Mouse (Mus musculus) c-Kit-negative CD71-positive TER-119-positive erythroid progenitor cells, embryonic 14.5 days (primary cell): ENCODE data around the gene Pdha1.
A peak's percentile ranks its signal among the peaks of the same experiment; 100 is the strongest.

Source experiments
- DNase-seq: peaks from one replicate; pipeline ENCODE4 v3.0.0-alpha.2; 2013; ENCODE audit warnings: low read depth, low spot score

The Pdha1 gene

DNA sequence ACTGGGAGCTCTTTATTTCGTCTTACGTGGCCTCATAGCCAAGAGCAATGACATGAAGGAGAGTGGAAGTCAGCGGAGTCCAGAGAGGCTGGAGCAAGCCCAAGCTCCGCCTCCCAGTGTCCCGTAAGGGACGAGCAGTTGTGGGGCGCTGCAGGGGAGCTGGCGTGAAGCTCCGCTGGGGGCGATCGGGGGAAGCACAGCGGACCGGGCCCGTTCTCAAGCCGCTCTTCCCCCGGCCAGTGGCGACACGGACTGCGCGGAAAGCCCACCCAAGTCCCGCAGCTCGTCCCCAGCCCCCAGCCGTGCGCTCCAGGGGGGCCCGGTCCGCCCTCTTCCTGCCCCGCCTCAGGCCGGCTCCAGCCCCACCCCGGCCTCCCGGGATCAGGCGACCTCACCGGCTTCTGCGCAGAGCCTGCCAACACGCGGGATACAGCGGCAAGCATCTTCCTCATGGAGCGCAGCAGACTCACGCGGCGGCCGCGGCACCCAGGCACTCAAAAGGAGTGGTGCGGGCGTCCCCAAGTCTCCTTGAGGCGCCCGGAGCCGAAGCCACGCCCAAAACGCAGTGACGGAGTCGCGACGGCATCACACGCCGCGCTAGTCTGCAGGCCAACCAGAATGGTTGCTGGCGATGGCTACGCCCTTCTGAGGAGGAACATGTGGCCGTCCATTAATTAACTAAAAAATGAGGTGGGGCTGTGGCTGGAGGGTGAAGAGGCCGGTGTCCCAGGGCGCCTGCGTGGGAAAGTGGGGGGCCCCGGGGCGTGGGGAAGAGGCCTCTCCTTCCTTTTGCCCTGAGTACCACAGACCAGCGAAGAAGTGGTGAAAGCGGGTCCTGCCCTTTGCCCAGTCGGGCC is at the start of gene Pdha1:
Pdha1 (minus strand) TSS at position 553 of the 857 bp plus-strand sequence.
- peak; percentile 69 for DNase-seq

DNA sequence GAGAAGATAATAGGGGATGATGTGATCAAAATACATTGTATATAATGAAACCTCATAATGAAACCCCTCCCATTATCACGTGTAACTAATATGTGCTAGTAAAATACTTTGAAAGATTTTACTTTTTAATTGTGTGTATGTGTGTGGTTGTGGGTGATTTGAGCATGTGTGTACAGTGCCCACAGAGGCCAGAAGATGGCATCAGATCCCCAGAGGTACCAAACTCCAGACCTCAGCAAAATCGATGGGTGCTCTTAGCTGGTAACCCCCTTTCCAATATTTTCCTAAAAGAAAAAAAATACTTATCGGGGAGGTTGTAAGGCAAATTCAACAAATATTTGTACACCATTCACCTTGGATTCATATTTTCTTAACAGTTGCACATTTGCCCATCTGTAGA is 40.8 kb upstream of the Pdha1 start:
- DNase-seq = no peak

DNA sequence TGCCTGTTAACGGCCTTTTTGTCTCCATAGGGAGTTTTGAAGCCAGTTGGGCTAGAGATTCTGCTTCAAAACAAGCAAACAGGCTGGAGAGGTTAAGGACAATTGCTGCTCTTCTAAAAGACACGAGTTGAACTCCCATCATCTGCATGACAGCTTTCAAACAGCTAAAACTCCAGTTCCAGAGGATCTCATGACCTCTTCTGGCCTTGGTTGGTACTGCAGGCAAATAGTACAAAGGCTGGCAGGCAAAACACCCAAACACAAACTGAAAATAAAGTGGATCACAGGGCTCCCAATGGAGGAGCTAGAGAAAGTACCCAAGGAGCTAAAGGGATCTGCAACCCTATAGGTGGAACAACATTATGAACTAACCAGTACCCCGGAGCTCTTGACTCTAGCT is 31.9 kb upstream of the Pdha1 start:
- DNase-seq = peak; percentile 9

DNA sequence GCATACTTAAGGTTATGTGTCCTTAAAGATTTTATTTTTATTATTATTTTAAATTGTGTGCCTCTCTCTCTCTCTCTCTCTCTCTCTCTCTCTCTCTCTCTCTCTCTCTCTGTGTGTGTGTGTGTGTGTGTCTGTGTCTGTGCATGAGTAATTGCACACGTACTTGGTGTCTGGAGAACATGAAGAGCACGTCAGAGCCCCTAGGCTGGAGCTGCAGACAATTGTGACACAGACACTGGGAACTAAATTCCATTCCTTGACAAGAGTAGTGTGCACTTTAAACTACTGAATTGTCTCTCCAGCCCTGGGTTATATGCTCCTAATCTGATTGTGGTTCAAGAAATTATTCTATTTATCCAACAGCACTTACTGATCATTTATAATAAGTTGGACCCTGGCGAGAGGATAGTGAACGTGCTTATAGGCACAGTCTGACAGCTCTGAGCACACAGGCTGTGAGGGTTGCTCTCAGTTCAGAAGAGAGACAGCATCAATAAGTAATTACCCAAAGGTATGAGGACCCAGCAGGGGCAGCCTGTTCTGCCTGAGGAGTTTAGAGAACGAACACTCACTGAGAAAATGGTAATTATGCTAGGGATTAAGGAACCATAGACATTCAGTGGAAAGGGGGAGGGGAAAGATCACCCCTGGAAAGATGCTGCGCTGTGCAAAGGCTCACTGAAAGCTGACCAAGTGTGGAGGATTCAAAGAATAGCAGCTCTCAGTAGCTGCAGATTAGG is 28.2 kb upstream of the Pdha1 start:
- no peak for DNase-seq

DNA sequence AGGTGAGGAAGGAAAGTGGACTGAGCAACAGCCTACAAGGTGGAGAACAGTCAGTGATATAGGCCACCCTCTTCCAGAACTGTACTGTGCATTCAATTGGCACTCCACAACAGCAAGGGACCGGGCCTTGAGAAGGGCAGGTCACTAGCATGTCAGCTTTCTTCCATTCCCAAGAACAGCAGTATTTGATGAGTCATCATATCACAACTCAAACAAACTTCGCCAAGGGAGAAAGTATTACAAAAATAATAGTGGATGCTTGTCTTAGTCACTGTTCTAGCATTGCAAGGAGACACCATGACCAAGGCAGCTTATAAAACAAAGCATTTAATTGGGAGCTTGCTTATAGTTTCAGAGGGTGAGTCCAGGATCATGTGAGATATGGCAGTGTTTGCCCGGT is 26.0 kb upstream of the Pdha1 start:
- no peak for DNase-seq

DNA sequence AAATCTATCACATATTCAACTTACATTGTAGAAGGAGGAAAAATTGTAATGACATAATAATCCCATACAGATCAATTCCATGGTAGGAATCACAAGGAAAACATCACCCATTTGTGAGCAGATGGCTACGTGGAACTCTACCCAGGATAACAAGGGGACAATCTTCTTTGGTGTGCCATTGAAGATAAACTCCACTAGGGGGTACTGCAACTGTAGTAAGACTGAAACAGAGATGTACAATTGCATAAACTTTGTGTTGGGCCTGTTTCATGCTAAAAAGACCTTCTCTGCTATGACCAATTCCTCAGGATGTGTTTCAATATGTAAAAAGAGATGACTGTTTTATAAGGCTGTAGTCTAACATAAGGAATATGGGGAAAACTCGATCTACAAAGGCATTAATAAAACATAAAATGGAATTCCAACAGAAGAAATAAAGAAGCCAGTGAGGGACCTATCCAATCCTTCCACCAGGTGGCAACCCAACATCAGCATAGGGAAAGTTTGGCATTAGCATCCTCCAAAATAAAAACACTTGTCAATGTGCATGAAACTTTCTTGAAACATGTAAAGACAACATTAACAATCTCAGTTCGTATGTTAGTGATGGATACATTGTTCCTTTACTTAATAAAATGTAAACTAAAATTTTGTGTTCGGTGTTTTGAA is 15.1 kb upstream of the Pdha1 start:
- DNase-seq = no peak

DNA sequence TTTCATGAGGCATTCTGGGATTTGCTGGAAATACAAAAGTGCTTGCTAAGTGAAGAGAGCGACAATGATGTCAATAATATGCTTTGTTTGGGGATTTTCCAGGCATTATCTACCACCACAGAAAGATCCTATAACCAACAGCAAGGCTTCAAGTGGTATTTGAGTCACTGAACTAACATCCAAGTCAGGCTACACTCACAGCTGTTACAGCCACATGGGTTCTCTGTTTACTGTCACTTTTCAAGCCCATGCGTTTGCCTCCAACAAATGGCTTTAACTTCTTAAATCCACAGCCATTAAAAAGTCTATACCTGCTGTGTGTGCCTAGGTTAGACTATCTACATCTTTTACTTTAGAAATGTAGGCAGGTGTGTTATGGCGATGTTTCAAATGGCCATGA is 10.6 kb upstream of the Pdha1 start:
- DNase-seq = no peak

DNA sequence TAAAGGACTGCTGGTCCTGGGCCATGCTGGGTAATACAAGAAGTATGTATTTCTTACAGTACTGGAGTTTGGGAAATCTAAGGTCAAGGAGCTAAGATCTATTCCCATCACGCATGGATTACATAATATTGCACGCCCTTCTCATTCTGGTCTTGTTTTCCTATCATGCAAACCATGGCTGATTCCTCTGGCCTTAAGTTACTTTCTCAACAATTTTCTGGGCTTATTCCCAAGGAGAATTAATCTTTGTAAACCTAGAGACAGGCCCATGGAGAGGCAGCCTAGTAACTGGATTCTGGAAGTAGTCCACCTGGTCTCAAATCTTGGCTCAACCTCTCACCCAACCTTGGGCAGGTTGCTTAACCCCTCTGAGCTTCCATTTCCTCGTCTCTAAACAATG is 9.2 kb upstream of the Pdha1 start:
- DNase-seq = no peak

DNA sequence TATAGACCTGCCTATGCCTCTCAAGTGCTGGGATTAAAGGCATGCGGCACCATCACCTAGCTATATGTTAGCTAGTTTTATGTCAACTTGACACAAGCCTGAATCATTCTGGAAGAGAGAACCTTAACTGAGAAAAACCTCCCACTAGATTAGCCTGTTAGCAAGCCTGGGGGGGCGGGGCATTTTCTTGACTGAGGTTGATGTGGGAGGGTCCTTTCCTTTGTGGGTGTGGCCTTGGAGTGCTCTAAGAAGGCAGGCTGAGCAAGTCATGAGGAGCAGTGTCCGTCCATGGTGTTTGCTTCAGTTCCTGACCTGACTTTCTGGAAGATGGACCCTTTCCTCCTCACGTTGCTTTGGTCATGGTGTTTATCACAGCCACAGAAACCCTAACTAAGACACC is 8.6 kb upstream of the Pdha1 start:
- no peak for DNase-seq

DNA sequence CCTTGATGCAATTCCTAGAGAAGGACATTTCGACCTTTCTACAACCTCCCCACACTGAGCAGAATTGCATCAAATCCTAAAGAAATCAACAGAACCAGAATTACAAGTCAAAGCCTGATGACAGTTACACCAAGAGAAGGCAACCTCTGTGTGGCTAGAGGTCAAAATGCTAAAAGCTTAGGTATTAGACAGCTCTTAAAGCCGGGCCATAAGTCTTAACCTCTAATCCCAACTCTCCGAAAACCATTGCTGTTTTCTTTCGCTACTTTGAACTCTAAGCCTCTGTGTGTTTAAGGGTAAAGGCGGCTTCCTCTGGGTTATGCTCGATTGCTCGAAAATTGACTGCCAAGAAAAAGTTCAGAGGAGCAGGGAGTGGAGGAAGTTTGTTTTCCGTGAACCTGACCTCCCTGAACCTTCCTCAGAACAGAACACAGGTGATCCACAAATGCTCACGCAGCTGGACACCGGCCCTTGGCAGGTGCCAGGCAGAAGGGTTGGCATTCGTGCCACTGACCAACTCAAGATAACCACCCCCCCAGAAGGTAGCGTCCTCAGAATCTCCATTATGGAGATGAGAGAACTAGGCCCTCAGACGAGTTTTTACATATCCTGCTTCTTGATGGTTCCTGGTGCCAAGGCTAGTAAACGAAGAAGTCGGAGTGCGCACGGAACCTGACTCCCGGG is 894 bp downstream of the Pdha1 start:
- DNase-seq = no peak

DNA sequence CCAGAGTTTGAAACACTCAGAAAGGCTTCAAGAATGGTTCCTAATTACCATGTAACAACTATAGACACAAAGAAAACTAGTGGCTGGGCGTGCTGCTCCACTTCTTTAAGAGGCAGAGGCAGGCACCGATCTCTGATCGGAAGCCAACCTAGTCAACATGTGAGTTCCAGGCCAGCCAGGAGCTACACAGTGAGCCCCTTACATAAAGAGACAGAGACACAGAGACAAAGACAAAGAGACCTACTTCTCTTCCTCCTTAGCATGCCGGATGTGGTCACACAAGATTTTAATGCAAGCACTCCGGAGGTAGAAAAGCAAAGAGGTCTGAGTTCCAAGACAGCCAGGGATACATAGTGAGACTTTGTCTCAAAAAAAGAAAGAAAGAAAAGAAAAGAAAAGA is 2.1 kb downstream of the Pdha1 start:
- DNase-seq = no peak

DNA sequence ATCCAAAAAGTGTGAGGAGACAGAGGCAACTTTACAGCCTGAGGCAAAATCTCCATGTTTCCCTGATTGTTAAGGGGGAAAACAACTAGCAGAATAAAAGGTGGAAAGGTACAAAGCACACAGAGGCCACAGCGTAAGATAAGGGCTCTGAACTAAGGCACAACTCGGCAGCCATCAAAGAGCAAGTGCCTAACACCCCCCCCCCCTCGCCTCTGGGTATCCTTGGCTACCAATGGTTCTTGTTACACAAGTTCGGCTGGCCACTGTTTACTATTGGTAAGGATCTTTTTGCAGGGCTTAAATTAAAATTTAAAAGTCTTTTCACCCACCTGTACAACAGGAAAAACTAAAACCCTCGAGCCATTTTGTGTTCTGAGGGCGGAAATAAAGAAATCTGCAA is 2.5 kb downstream of the Pdha1 start:
- no peak for DNase-seq

DNA sequence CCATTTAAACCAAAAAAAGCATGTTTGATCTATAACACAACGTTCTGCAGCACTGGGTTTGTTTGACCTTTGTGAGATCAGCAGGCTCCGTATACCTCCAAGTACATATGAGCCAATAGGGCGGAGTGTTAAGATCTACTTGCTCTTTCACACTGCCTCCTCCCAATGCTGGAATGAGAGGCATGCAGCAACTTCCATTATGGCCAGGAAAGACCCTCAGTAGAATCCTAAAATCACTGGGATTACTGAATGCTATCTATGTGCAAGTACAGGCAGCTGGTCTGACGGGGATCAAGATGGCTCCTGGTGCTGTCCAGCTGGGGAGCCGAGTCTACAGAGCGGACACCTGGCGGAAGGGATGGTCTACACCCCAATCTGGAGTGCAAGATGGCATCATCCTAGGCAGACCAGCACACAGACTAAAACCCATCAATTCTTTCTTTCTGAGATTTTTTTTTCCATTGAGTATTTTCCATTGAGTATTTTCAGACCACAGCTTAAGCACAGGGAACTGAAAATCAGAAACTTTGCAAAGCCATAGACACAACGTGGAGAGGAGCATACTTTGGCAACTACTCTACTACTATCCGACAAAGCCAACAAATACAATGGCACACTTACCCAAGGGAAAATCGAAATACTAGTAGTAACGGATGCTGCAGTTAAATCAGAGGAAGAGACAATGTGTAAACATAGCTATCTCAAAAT is 3.9 kb downstream of the Pdha1 start:
- no peak for DNase-seq

DNA sequence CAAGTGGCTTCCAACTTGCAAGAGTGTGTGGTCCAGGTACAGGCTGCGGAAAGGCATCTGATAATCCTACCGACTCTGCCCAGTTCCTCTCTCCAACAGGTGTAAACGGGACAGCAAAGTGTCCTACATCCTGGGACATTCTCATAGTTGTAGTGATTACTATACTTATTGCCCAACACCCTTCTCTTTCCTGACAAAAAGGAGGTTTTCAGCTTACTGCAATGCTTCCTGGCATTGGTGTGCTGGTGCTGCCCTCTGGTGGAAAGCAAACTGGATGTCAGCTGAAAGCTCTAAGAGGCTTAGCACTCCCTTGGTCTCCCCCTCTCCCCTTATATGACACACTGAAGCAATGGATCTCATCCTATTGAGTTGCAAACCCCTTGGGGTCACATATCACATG is 21.6 kb downstream of the Pdha1 start:
- no peak for DNase-seq

DNA sequence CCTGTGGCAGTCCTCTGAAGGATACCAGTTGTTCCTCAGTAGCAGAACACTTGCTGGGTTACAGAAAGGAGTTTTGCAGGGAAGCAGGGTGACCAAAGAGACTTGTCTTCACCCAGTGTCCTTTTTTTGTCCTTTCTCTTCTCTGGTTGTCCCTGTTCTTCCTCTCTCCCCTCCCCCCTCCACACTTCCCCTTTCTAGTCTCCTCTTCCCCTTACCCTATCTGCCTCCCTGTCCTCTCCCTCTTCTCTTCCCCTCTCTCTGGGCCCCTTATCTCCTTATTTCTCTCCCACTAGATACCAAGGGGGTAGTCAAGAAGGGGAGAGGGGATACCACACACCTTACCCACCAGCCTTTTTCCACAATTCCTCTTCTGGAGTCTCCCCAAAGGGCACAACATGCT is 22.1 kb downstream of the Pdha1 start:
- DNase-seq = no peak

DNA sequence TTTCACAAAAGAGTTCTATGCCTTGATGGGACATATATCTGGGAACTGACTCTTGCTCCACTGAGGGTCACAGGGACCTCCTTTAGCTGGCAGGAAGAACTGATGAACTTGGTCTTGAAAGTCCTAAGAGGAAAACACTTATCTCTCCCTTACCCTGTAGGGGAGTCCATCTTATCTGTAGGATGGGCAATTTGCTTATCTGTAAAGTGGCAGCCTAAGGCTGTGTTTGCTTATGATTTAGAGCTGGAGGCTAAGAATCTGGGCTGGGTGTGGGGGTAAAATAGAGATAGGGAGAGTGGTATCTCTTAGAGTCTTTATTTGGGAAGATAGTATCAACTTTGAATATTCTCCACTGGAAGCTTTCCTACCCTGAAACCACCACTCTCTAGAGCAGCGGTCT is 24.4 kb downstream of the Pdha1 start:
- DNase-seq = no peak

DNA sequence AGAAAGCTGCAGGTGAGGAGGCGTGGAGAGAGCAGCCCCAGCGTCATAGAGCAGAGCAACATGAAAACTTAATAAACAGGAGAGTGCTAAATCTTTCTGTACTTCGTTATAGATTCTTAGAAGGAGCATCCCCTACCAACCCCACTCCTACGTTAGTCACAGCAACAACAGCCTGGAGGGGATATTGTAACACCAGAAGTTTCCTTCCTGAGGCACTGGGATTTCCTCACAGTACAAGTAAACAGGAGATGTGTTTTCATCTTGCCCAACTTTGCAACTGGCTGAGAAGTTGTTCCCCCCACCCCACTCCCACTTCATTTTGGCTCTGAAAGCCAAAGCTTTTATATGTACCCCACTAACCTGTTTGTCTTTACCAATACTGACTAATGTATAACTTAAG is 30.4 kb downstream of the Pdha1 start:
- no peak for DNase-seq

DNA sequence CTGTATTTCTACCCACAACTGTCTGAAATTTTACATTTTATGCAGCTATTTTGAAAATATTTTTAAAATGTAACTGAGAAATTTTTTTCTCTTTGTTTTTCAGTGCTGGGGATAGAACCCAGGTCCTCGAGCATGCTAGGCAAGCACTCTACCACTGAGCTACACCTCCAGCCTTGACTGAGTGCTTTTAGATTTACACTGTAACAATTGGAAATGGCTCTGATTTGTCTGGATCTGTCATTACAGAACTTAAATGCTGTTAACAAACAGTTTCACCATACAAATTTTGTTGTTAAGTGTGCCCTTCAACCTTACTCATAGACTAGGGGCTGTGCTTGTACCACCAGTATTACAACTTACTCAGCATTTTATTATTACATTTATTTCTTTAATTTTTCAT is 46.2 kb downstream of the Pdha1 start:
- no peak for DNase-seq
